Mouse (Mus musculus): ENCODE measurements around the gene Fbxo11.

GRCm38 (mm10) chr17:88093798-88094197 lies 28.7 kb upstream of the Fbxo11 start:
- TF ChIP-seq CTCF (IDR thresholded peaks at IDR 0.05; ENCODE audit: low read depth) (no peak), EP300 (IDR thresholded peaks at IDR 0.05; ENCODE audit: low read depth) (no peak)
